Mouse (Mus musculus) retina, postnatal 1 day (tissue): ENCODE results near the gene Gm10160.
"Not testable (repeated sequence)": the region's sequence is repeated elsewhere in the genome, so short reads cannot be mapped to it uniquely, and the experiment has no call there.

Experiments
- DNase-seq: peaks from one replicate; pipeline ENCODE4 v3.0.0-alpha.2; 2012

Gene Gm10160

GRCm38 (mm10) chr7:81856221-81856620 is 627 bp upstream of the Gm10160 start:
- no peak for DNase-seq

DNA sequence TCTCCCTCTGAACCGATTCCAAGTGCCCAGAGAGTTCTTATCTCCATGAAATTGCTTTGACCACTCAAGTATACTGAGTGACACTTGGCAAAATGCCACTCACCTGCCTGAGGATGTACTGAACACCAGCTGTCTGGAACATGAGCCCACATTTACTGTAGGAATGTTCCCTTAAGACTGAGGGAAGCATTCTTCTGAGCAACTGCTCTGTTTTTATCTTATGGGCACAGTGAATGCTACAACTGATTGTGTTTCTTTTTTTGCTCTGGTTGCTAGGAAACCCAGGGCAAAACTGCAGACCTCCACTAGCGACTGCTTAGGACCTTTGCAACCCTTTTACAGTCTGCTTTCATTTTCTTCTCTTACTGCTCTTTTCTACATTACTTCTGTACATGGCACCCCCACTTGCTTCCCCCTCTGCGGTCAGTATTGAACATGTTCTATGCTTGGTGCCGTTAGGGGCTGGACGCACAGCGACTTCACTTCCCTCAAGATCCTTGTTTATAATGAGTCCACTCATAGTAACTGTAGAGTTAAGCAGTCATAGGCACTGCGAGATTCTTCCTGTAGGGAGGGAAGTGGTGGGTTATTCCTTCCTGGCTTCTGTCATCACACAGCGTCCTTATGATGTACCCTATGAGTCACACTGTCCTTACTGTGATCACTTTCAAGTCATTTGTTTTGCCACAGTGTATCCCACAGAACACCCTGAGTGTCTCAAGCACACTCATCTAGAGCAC is 856 bp downstream of the Gm10160 start:
- no peak for DNase-seq

DNA sequence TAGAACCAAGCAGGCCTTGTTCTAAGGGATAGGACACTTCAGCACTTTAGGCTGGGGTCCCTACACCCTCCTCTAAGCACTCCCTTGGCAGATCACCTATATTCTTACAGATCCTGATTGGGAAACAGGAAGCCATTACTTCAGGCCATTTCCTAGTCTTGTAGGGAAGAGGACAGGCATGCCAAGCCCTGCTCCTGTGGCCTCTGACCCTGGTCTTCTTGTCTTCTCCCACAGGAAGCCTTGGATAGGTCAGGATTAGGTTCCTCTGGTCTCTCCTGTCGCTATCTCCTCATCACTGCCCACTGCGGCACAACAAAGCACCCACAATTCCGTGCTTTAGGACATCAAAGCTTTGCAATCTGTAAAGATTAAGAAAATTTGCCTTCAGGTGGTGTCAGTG is 3.9 kb downstream of the Gm10160 start:
- no peak for DNase-seq

- DNase-seq: no peak
Observed at GRCm38 (mm10) chr7:81850171-81850570, 5.4 kb downstream of the Gm10160 start.

DNA sequence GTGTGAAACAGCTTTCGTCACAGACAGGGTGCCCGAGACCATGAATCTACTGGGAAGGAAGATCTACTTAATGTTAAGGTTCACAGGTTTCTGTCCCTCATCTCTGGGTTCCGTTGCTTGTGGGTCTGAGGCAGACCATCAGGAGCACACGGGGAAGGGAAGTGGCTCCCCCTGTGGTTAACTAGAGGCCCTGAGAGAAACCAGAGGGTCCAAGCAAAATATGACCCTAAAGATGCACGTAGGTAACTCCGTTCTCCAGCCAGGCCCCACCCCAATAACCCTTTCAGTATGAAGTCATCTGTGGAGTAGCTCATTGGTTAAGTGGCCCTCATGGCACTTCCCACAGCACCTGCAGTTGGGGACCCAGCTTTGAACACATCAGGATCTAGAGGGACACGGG is 6.0 kb downstream of the Gm10160 start:
- DNase-seq: no peak

DNA sequence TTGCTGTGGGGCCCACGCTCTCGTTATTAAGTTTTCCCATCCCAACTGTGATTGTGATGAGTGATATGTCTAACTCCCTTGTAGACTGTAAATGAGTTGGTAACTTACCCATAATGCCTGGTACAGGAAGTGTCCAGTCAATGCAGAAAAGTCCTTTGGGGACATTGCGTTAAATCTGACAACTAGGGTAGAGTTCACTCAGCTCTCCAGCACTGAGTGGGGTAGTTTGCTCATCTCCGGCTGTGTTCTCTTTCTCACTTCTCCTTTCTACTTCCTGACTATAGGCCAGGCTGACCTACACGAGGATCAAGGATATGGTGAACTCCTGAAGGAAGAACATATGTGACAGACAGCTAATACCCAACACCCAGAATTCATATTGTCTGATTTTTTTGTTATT is 6.4 kb downstream of the Gm10160 start:
- DNase-seq: no peak

- DNase-seq: peak; percentile 77
Observed at GRCm38 (mm10) chr7:81847777-81848176, 7.8 kb downstream of the Gm10160 start.

- DNase-seq: peak; percentile 67
Observed at GRCm38 (mm10) chr7:81847010-81847409, 8.6 kb downstream of the Gm10160 start.

DNA sequence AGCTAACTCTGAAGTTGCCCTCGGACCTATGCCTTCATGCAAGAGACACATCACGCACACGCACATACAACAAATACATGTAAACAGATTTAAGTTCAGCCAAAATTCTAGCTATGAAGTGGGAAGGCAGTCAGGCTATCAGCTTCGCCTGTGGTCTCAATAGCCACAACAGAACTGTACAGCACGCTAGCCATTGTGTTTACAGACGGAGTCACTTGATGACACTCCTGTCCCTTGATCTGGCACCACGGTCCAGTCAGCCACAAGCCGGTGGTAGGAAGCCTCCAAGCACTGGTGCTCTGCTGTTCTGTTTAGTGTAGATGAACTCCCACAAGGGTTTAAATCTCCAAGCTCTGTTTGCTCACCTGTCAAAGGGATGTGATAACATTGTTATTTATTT is 9.6 kb downstream of the Gm10160 start:
- DNase-seq: no peak

DNA sequence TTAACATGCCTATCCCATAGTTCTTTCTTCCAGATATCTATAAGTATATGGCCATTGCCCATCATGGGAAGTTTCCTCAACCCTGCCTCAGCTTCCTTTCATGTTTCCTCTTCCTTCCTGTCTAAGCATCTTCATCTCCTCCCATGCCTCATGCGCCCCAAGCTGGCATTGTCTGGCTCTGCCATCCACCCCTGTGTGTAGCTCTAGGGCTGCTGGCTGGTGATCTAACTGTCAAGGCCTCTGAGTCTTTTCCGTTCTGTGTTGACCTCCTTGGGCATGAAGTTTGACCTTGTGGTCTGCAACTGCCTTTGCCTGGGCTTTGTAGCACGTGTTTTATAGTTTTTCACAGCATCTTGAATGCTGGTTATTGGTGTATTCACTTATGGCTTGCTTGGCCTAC is 10.3 kb downstream of the Gm10160 start:
- peak; percentile 52 for DNase-seq

DNA sequence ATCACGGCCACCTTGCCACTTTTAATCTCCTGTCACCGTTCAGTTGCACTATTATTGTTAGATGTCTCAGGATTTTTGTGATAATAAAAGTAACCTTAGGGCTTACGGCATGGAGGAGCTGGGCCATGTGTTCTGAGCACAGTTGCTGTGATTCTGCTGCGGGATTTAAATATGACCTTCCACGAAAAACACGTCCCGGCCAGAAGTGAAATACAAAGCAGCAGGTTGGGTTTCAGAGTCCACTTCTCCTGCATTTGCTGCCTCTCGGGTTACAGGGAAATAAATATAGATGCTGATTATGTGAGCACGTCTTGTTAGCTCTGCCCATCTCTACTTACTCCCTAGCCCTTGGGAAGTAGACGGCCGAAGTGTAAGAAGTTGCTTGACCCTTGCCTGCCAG is 10.8 kb downstream of the Gm10160 start:
- DNase-seq: no peak

DNA sequence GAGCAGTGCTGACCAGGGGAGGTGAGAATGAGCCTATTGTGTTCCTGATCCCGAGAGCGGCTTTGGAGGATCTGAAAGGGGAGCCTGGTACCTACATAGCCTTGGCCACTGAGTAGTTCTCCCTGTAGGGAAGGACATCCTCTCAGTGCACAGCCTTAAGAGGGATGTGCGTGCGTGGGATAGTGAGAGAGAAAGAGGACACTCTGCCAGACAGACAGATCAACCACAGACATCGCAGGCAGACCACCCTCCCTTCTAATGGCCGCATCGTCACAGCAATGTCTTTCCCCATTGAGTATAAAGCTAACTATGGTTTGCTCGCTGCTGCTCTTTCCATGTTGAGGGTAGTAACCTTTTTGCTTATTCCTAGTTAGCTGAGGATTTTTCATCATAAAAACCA is 11.7 kb downstream of the Gm10160 start:
- no peak for DNase-seq

DNA sequence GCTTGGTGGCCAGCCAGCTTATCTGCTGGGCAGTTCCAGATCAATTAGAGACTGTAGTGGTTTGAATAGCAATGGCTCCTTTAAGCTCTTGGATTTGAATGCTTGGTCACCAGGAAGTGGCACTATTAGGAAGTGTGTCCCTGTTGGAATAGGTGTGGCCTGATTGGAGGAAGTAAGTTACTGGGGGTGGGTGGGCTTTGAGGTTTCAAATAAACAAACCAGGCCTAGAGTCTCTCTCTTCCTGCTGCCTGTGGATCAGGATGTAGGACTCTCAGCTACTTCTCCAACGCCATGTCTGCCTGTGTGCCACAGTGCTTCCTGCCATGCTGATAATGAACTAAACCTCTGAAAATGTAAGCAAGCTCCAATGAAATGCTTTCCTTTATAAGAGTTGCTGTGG is 12.6 kb downstream of the Gm10160 start:
- no peak for DNase-seq

GRCm38 (mm10) chr7:81842141-81842540 is 13.5 kb downstream of the Gm10160 start:
- no peak for DNase-seq

GRCm38 (mm10) chr7:81841439-81841838 is 14.2 kb downstream of the Gm10160 start:
- DNase-seq: no peak

DNA sequence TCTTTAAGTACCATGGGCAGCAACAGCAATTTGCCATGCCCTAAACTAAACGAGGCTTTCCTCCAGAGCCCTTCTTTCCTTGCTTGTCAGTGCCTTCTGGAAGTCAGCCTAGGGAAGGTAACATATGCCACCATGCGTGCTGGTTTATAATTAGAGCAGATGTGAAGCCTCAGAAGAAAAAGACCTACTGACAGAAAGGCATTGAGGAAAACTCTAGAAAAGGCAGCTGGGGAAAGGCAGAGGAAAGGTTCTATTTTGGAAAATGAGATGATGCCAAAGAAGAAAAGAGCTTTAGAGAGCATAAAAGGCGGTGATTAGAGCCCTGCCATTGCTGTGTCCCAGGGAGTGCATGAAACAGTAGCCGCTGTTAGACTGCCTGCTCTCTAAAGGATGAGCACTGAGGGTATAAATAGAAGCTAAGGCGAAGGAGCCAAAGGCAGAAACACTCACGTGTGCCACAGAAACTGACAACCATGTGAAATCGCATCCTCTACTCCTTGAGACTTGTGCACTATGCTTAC is 14.9 kb downstream of the Gm10160 start:
- no peak for DNase-seq

- DNase-seq: no peak
Observed at GRCm38 (mm10) chr7:81839746-81840145, 15.8 kb downstream of the Gm10160 start.

- not testable (repeated sequence) for DNase-seq
Observed at GRCm38 (mm10) chr7:81837771-81838170, 17.8 kb downstream of the Gm10160 start.

DNA sequence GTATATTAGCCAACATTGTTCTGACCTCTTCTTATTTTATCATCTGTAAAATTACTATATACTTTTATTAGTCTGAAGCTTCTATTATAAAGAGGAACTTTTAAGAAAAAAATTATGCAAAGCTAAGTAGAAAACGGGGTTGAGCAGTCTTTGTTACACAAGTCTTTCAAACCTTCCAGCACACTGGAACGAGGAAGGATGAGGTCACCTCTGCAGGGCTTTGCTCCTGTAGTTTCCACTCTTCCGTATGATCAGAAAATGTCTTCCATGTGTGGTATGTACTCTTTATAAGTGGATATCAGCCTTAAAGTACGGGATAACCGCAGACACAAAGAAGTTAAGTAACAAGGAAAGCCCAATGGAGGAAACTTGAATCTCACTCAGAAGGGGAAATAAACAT is 20.2 kb downstream of the Gm10160 start:
- DNase-seq: no peak

DNA sequence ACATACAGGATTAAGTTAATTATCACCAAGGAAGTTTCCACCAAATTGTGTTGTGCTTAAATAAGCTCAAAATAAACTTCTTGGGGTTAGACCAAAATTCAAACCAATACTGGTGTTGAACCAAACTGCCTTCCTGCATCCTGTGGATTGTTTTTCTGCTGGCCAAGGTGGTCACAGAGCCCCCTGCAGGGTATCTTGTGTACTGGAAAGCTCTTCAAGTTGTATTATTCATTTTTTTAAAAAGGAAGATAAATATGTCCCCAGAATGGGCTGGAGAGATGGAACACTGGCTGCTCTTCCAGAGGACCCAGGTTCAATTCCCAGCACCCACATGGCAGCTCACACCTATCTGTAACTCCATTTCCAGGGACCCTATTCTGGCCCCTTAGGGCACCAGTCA is 20.7 kb downstream of the Gm10160 start:
- peak; percentile 26 for DNase-seq

DNA sequence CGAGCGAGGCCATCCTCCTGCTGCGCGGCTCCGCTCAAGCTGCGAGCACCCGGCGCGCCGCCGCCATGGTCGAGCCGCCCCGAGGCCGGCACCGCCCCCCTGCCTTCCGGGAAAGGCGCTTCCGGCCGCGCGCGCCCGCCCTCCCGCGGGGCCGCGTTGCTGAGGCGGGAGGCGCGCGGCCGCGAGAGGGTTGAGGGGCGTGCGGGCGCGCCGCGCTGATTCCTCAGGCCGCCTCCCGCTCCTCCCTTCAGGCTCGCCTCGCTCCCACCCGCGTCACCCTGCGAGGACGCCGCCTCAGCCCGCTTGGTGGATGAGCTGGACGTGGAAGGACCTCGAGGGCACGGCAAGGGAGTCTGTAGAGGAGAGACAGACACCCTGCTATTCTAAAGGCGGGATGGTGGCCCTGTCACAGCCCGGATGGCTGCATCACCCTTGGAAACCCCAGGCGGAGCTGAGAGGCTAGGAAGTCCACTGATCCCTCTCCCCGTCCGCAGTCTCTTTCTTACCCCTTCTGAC is 26.2 kb downstream of the Gm10160 start, which contains the start of gene Btbd1:
Gene Btbd1, minus strand, starts transcription at position 53 of the 516 bp plus-strand sequence.
- DNase-seq: peak; percentile 94

DNA sequence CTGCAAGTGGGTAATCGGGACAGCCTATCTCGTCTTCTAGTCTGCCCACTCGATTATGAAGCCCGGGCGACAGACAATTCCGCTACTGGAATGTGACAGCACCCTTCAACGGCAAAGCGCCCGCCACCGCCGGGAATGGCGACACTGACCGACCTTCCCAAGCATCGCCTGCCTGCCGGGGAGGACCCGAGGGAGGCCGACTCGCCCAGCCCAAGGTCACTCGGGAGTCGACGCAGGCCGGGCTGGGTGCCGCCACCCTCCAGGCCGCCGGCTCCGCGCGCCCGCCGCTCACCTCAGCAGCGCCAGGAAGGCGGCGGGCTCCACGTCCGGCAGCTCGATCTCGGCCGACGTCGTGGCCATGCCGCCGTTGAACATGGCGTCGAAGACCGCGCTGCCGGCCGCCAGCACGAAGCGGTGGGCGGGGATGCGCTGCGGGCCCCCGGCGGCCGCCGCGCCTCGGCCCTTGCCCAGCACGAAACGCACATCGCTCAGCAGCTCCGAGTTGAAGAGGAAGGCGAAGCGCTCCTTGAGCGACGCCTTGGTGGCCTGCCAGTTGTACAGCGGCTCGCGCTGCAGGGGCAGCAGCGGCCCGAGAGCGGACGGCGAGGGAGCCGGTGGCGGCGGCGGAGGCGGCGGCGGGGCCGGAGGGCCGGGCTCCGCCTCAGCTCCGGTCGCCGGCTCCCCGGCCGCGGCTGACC is 26.8 kb downstream of the Gm10160 start:
- DNase-seq: peak; percentile 72

GRCm38 (mm10) chr7:81827806-81828667 is 27.6 kb downstream of the Gm10160 start:
- peak; percentile 14 for DNase-seq
